15 mouse cellular contexts compared by ENCODE assay signal in genomic region chr15:25525337-25525736, GRCm38 (mm10).
DNase-seq lines count a peak whose midpoint lies in the region; ATAC-seq lines count a peak whose summit lies in the region.
"Had no signal": no experiment of that assay in that cellular context is flagged by ENCODE, and none has a peak within 500 bp of the region (broad histone marks: within the 10 kb centered on the region; RNA-seq: fewer than 3 reads in every experiment).

No protein-coding gene starts in this region.

- no peaks in the 10 kb centered on the region for H3K36me3 ChIP-seq in kidney, embryonic 15.5 days
- no peaks in the 10 kb centered on the region for H3K36me3 ChIP-seq in liver, embryonic 12.5 days
- H3K36me3 ChIP-seq: heart, embryonic 13.5 days; hindbrain, embryonic 15.5 days; liver, embryonic 15.5 days; midbrain, embryonic 13.5 days had no signal

- H3K4me3 ChIP-seq in kidney, embryonic 15.5 days (replicated peaks): no peak overlapping the region
- H3K4me3 ChIP-seq in liver, embryonic 12.5 days: no peak overlapping the region
- H3K4me3 ChIP-seq: forebrain, embryonic 13.5 days; heart, embryonic 13.5 days; hindbrain, embryonic 15.5 days; liver, embryonic 15.5 days; midbrain, embryonic 13.5 days had no signal

- H3K4me2 ChIP-seq in kidney, embryonic 15.5 days: no peak overlapping the region
- no peak overlapping the region for H3K4me2 ChIP-seq in liver, embryonic 12.5 days
- H3K4me2 ChIP-seq: forebrain, embryonic 13.5 days; heart, embryonic 13.5 days; hindbrain, embryonic 15.5 days; liver, embryonic 15.5 days; midbrain, embryonic 13.5 days had no signal

- no peak overlapping the region for H3K27ac ChIP-seq in kidney, embryonic 15.5 days
- no peak overlapping the region for H3K27ac ChIP-seq in liver, embryonic 12.5 days
- H3K27ac ChIP-seq: forebrain, embryonic 13.5 days; heart, embryonic 13.5 days; hindbrain, embryonic 15.5 days; liver, embryonic 15.5 days; midbrain, embryonic 13.5 days had no signal

- ATAC-seq in kidney, embryonic 15.5 days (replicated peaks; ENCODE audit: low FRiP score): no peak
- peak; percentile 86 for ATAC-seq in common myeloid progenitor, adult 5-6 weeks (replicated peaks; ENCODE audit: low read depth, poor library complexity, severe bottlenecking)
- no peak for ATAC-seq in liver, embryonic 12.5 days
- ATAC-seq: CD4-positive, CD25-positive, alpha-beta regulatory T cell, adult 4 months; forebrain, embryonic 13.5 days; midbrain, embryonic 13.5 days had no signal

- H3K4me1 ChIP-seq in kidney, embryonic 15.5 days: no peaks in the 10 kb centered on the region
- H3K4me1 ChIP-seq in liver, embryonic 12.5 days: no peaks in the 10 kb centered on the region
- H3K4me1 ChIP-seq: forebrain, embryonic 13.5 days; heart, embryonic 13.5 days; hindbrain, embryonic 15.5 days; liver, embryonic 15.5 days; midbrain, embryonic 13.5 days had no signal

- H3K9ac ChIP-seq in kidney, embryonic 15.5 days: no peak overlapping the region
- no peak overlapping the region for H3K9ac ChIP-seq in liver, embryonic 12.5 days
- H3K9ac ChIP-seq: forebrain, embryonic 13.5 days; heart, embryonic 13.5 days; hindbrain, embryonic 15.5 days; liver, embryonic 15.5 days; midbrain, embryonic 13.5 days had no signal

- H3K9me3 ChIP-seq in kidney, embryonic 15.5 days (replicated peaks): no peaks in the 10 kb centered on the region
- H3K9me3 ChIP-seq in liver, embryonic 12.5 days (replicated peaks): no peaks in the 10 kb centered on the region
- H3K9me3 ChIP-seq: forebrain, embryonic 13.5 days; heart, embryonic 13.5 days; hindbrain, embryonic 15.5 days; liver, embryonic 15.5 days; midbrain, embryonic 13.5 days had no signal

- 69% methylated on average over 7 of the region's 7 CpGs for WGBS in kidney, embryonic 15.5 days
- 18% methylated on average over 7 of the region's 7 CpGs for WGBS in liver, embryonic 12.5 days (ENCODE audit: insufficient replicate concordance)

- peak; percentile 11 for DNase-seq in kidney, adult 11 months
- peak; percentile 36 for DNase-seq in kidney, postnatal 14 days
- DNase-seq in lung, postnatal 4 days: peak; percentile 27 to 38
- DNase-seq in ovary, postnatal 14 days (ENCODE audit: low spot score): no peak
- no peak for DNase-seq in thymus, postnatal 10 days (ENCODE audit: low spot score in 2 of 2)
- DNase-seq: cerebellum, postnatal 10 days had no signal

- no peaks in the 10 kb centered on the region for H3K27me3 ChIP-seq in kidney, embryonic 15.5 days
- H3K27me3 ChIP-seq in liver, embryonic 12.5 days (replicated peaks): no peaks in the 10 kb centered on the region
- H3K27me3 ChIP-seq: hindbrain, embryonic 15.5 days; liver, embryonic 15.5 days; midbrain, embryonic 13.5 days had no signal

Comparison
In these comparisons a context has a peak if more than half of its experiments do, and no peak if none do; other contexts are left out.
1. DNase-seq: peak in kidney, adult 11 months (single experiment), kidney, postnatal 14 days (single experiment) and lung, postnatal 4 days (2 of 2); none in ovary, postnatal 14 days (single experiment) and thymus, postnatal 10 days (0 of 2).